Mouse (Mus musculus) regulatory T cell (primary cell): ENCODE data around the gene Tlk1.

ENCODE experiments used
- in situ Hi-C: fragments of 300-600 bp; cut with MboI, MseI; formaldehyde crosslinking; loops from one replicate; pipeline ENCODE4 v1.15.1; 2025; ENCODE audit warnings: high pct_unique_total_duplicates

Tlk1 gene

DNA sequence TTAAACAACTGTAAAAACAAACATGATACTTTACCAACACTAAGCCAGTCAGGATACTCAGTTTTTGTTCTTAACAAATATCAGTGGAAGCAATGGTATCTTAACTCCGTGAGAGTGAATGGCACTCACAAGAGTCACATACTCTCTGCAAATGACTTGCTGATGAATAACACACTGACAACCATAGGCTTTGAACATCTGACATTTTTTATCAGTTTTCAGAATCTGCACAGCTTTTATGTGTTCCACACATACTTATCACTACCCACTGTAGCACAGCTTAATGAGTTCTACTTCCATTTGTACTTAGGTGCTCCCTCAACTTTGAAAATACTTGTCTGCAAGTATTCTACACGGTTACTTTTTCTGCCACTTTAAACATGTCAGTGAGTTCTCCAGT, 35.3 kb downstream of the Tlk1 start:
- in situ Hi-C loops = no loop called here

DNA sequence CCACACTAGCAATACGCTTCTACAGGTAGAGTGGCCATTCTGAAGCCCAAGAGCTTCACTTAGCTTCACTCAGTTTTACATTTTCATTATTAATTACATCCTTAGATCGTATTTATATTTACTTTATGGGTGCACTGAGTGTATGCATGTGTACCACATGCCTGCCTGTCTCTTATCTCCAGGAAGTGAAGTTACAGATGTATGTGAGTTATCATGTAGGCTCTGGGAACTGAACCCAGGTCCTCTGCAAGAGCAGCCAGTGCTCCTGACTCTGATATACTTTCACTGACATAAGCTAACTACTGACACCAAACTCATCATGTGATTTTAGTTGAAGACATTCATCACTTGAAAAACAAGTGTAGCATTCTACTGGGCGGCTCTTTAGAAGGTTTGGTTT, 36.2 kb downstream of the Tlk1 start:
- in situ Hi-C loops = no loop called here

GRCm38 (mm10) chr2:70784447-70784846, 41.1 kb downstream of the Tlk1 start:
- in situ Hi-C loops = no loop called here

DNA sequence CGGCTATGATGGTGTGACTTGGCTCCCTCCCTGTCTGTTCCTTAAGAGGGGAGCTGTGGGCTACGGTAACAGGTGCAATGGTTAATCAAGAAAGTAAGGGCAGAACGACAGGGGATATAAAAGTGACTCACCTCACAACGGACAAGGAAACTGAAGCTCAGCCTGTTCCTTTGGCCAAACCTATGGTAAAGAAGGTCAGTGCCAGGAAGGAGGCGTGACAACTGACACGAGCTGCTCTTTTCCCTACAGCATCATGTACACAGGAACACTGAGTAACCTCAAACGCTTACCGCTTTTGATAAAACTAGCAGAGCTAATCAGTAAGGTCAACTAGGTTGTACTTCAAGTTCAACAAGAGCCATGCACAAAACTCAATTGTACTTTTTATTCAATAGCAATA, 42.0 kb downstream of the Tlk1 start:
- in situ Hi-C loops = no loop called here

DNA sequence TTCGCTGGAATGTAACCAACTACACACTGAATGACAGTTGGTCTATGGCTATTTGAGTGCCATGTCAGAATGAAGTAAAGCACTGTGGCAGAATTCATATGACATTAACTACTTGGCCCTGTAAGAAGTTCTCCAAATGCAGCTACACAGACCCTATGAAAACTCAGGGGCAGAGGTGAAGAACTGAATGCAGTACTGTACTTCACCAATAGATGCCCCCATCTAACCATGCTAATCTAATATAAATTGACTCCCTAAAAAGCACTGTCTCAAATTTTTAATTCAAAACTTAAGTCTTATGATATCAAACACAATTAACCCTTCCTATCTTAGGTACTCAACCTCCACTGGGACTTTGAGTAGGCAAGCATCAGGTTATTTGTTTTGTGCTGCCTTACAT, 45.9 kb downstream of the Tlk1 start:
- in situ Hi-C loops = no loop called here

GRCm38 (mm10) chr2:70776744-70777143, 48.8 kb downstream of the Tlk1 start:
- in situ Hi-C loops = no loop called here

DNA sequence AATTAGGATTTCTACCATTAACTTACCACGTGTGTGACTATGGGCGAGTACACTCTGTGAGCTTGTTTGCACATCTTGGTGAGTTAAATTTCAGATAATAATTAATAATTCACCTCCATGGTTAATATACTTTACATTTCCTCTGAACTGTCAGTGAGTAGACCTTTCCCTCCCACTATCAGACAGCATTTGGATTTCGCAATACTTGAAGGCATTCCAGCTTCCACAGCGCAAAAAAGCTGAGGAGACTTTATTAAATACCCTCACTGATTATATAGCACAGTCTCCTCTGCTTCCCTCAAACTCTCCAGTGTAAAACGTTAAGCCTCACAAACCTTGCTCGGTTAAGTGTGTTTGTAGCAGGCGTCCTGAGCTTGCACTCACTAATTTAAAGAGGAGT, 60.8 kb downstream of the Tlk1 start:
- in situ Hi-C loops = no loop called here

DNA sequence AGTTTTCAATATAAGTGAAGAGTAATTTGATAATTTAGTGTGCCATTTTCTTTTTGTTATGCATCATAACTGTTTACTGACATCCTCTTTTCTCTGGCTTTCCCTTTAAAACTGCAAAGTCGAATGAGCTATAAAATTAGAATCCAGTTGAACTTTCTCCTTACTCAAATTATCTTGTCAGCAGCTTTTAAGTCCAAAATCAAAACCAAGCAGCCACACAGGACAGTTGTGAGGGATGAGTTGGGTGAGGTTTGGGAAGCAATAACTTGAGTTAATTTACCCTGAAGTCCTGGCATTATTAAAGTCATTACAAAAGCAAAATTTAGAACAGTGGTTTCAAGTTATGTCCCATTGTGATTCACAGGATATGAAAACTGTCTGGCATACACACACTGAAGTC, 62.8 kb downstream of the Tlk1 start:
- in situ Hi-C loops = no loop called here

- in situ Hi-C loops = no loop called here
Observed at GRCm38 (mm10) chr2:70752149-70752548, 73.4 kb downstream of the Tlk1 start.

- in situ Hi-C loops = no loop called here
Observed at GRCm38 (mm10) chr2:70751655-70752054, 73.9 kb downstream of the Tlk1 start.

- in situ Hi-C loops = no loop called here
Observed at GRCm38 (mm10) chr2:70742588-70742987, 82.9 kb downstream of the Tlk1 start.

DNA sequence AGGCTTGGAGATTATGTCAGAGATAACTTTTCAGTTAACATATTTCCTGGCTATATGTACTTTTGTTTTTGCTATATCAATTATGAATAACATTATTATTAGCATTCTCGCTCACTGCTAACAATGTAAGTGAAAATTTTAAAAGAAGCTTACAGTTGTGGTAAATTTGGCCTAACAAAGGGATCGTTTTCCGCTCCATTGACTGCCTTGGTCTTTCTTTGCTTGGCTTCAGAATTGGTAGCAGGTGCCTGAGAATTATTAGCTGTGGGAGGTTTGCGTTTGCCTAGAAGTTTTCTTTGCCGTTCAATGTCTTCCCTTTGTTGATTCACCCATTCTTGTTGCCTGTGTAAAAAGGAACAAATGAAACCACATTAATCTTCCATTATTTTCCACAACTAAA, 83.6 kb downstream of the Tlk1 start:
- in situ Hi-C loops = no loop called here

DNA sequence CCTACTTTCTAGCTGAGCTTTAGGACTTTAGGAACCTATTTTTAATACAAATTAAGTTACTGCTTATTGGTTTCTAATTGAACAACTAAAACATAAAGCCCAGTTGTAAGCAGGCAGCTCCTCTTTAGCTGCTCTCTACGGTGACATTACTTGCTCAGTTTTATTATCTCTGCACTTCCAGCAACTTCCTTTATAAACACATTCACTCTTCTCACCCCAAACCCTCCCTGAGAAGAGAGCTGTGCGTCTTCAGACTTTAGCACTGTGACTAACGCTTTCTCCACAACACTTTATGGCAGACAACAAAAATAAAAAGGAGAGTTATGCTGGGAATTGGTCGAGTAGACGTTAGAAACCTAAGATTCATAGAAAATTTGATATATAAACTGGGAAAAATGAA, 89.5 kb downstream of the Tlk1 start:
- in situ Hi-C loops = no loop called here

DNA sequence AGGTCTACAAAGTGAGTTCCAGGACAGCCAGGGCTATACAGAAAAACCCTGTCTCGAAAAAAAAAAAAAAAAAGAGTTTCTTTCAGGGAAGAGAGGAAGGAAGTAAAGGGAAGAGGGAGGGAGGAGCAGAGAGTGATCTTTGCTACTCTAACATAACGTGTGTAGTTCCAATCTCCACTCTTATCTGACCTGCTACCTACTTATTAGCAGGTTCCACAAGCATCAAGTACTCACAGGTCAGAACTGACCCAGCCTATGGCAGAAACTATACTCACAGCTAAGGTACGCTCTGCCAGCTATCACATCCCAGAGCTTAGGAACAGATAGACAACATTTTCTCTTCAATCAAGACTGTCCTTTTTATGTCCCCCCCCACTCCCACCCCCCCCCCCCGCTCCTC, 90.0 kb downstream of the Tlk1 start:
- in situ Hi-C loops = no loop called here

DNA sequence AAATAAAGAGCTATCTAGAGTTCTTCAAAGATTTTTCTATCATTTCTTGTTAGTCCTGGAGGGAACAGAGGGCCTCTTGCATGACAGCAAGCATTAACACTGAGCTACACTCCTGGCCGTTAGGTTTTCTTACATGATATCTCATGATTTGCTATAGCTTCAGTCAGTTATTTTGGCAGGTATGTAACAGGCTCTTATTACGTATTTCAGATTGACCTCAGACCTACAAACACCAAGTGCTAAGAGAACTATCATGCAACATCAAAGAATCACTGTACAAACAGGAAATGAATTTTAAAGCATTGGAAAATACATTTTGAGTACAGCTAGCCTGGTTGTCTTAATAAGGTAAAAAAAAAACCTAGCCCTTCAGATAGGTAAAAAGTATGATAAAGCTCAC, 98.4 kb downstream of the Tlk1 start:
- in situ Hi-C loops = no loop called here

GRCm38 (mm10) chr2:70723610-70724243, 101.8 kb downstream of the Tlk1 start:
- in situ Hi-C loops = no loop called here

DNA sequence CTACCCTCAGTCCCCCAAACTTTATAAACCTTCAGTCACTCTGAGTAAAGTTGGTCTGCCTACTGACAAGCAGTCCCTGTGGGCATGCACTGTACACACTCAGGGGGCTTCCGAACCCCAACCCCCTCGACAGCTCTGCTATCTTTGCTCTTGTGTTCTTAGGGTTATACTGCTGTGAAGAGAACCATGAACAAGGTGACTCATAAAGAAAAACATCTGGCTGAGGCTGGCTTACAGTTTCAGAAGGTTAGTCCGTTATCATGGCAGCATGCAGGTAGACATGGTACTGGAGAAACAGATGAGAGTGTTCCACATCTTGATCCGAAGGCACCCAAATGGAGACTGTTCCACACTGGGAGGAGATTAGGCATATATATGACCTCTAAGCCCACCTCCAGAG, 114.7 kb downstream of the Tlk1 start:
- in situ Hi-C loops = no loop called here

GRCm38 (mm10) chr2:70710236-70710635, 115.3 kb downstream of the Tlk1 start:
- in situ Hi-C loops = no loop called here

- in situ Hi-C loops = no loop called here
Observed at GRCm38 (mm10) chr2:70708986-70709730, 116.4 kb downstream of the Tlk1 start.

- in situ Hi-C loops = no loop called here
Observed at GRCm38 (mm10) chr2:70702403-70702802, 123.1 kb downstream of the Tlk1 start.

DNA sequence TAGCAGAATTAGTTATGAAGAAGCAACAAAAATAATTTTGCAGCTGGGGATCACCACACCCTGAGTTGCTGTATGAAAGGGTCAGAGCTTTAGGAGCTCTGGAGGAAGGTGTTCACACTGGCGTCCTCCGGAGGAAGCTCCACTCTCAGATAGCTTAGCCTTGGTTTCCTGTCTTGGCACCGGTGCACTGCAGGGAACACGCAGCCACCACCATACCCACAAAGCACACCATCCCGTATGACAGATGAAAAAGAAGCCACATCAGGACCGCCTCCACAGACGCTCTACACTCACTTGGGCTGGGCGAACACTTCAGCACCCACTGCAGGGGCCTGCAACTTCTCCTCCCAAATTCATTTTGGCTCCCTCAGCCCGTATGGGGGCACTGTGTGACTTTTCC, 124.0 kb downstream of the Tlk1 start:
- in situ Hi-C loops = no loop called here

GRCm38 (mm10) chr2:70700851-70701250, 124.7 kb downstream of the Tlk1 start:
- in situ Hi-C loops = no loop called here

GRCm38 (mm10) chr2:70695712-70696111, 129.8 kb downstream of the Tlk1 start:
- in situ Hi-C loops = no loop called here

DNA sequence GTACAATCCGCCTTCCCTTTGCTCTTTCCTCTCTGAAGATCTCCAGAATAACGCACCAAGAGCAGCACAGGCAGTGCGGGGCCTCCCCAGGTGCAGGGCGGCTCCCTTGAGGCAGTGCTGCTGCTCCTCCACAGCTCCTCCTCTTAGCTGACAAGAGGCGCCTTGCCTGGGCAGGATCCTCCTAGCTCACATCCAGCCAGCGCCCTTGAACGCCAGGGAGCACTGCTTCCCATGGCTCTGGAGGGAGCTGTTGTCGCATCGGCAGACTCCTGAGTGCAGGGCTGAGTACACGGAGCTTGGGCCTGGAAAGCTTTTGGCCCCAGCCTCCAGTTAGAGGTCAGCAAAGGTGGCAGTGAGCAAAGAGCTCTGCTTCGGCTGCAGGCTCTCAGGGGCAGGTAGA, 135.3 kb downstream of the Tlk1 start:
- in situ Hi-C loops = no loop called here
